Mouse (Mus musculus): ENCODE results near the gene Cdc42bpg. TPM values are rescaled to one million over a fixed set of nuclear protein-coding genes. Genes with fewer than 3 reads are reported as not detected.

The Cdc42bpg gene
- total RNA-seq, 2 experiments from 2014 or later, result 10.9 to 11.9 TPM

- intact Hi-C loops (cut with DNase I), result loop anchor here (1.0 to 2.0 kb wide), 2 partner anchors 25 to 79 kb away; partner anchors contain the start of gene Rasgrp2
- peak; percentile 85 to 91 for DNase-seq
These were observed 67.5 kb downstream of the Cdc42bpg start for GRCm38 (mm10) chr19:6373539-6374400.

DNA sequence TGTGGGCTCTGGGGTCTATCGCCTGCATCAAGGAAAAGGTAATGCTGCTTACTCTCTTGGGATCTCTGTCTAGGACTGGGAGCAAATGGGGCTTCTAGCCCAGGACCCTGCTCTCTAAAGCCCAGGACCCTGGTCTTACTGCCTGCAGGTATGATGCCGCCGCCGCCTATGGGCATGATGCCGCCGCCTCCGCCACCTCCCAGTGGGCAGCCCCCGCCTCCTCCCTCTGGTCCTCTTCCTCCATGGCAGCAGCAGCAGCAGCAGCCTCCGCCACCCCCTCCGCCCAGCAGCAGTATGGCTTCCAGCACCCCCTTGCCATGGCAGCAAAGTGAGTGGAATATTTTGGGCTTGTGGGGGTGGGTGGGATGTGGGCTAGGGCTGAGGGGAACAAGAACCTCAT lies 68.3 kb downstream of the Cdc42bpg start:
- DNase-seq, result no peak

More for the DNA sequence above, 68.3 kb downstream of the Cdc42bpg start:
- intact Hi-C loops (cut with DNase I), result loop anchor here (2.0 kb wide), 1 partner anchor 24 kb away; the partner anchor contains the start of gene Rasgrp2

Small RNA genes lying within 50 kb of the gene (microRNA-seq; reads per million reads assigned to microRNA genes)
- gene Mir192 (ENCODE audit: borderline number of aligned reads in 2 of 2), result 31.6 to 44.8 reads per million in 2 experiments
- gene Mir194-2 (ENCODE audit: borderline number of aligned reads in 2 of 2), result 17.3 to 21.5 reads per million in 2 experiments
- gene Mir6989 (ENCODE audit: borderline number of aligned reads in 2 of 2), result 0.67 to 1.4 reads per million in 2 experiments

Other genes with a start within 250 kb of the Cdc42bpg start
- 10 to 100 TPM; 36.2 to 39.7 TPM for gene Mrpl49, start 248.7 kb upstream of the Cdc42bpg start, total RNA-seq (2021)
- 100 to 1,000 TPM; 556 to 559 TPM for gene Fau, start 248.6 kb upstream of the Cdc42bpg start, total RNA-seq (2021)
- 10 to 100 TPM; 11.3 to 11.5 TPM for gene Znhit2, start 245.3 kb upstream of the Cdc42bpg start, total RNA-seq (2021)
- 1 to 10 TPM; 3.0 to 3.7 TPM for gene Tm7sf2, start 238.1 kb upstream of the Cdc42bpg start, total RNA-seq (2021)
- 10 to 100 TPM; 23.9 to 25.0 TPM for gene Vps51, start 229.2 kb upstream of the Cdc42bpg start, total RNA-seq (2021)
- not detected for gene Tmem262, start 226.4 kb upstream of the Cdc42bpg start, total RNA-seq (2021)
- gene Gm28374, start 224.2 kb upstream of the Cdc42bpg start, total RNA-seq (2021), result not detected
- 10 to 100 TPM; 17.0 to 17.9 TPM for gene Zfpl1, start 221.5 kb upstream of the Cdc42bpg start, total RNA-seq (2021)
- gene Cdca5, start 221.5 kb upstream of the Cdc42bpg start, total RNA-seq (2021), result under 1 TPM; 0.19 TPM
- gene AC131692.1, start 212.0 kb upstream of the Cdc42bpg start, total RNA-seq (2021), result not detected
- gene Naaladl1, start 200.7 kb upstream of the Cdc42bpg start, total RNA-seq (2021), result not detected
- 1 to 10 TPM; 8.5 to 8.8 TPM for gene Sac3d1, start 187.8 kb upstream of the Cdc42bpg start, total RNA-seq (2021)
- 10 to 100 TPM; 12.8 to 13.3 TPM for gene Snx15, start 178.2 kb upstream of the Cdc42bpg start, total RNA-seq (2021)
- under 1 TPM; 0.69 to 0.89 TPM for gene Batf2, start 165.5 kb upstream of the Cdc42bpg start, total RNA-seq (2021)
- 10 to 100 TPM; 57.7 to 67.5 TPM for gene Arl2, start 164.9 kb upstream of the Cdc42bpg start, total RNA-seq (2021)
- gene Majin, start 122.1 kb upstream of the Cdc42bpg start, total RNA-seq (2021), result not detected
- not detected for gene Gpha2, start 80.1 kb upstream of the Cdc42bpg start, total RNA-seq (2021)
- 10 to 100 TPM; 34.5 to 35.3 TPM for gene Ppp2r5b, start 70.6 kb upstream of the Cdc42bpg start, total RNA-seq (2021)
- 10 to 100 TPM; 24.5 to 25.9 TPM for gene Atg2a, start 64.8 kb upstream of the Cdc42bpg start, total RNA-seq (2021)
- gene Ehd1, start 29.7 kb upstream of the Cdc42bpg start, total RNA-seq (2021), result 100 to 1,000 TPM; 105 to 151 TPM
- 10 to 100 TPM; 12.1 to 14.2 TPM for gene Men1, start 28.5 kb downstream of the Cdc42bpg start, total RNA-seq (2021)
- 10 to 100 TPM; 36.4 to 56.7 TPM for gene Map4k2, start 34.7 kb downstream of the Cdc42bpg start, total RNA-seq (2021)
- gene Sf1, start 57.2 kb downstream of the Cdc42bpg start, total RNA-seq (2021), result 100 to 1,000 TPM in 1 of 2 experiments, 10 to 100 TPM in 1; 89.4 to 101 TPM
- gene Pygm, start 77.9 kb downstream of the Cdc42bpg start, total RNA-seq (2021), result 1,000 to 10,000 TPM; 1,171 to 1,191 TPM
- 10 to 100 TPM; 38.8 to 57.2 TPM for gene Rasgrp2, start 92.9 kb downstream of the Cdc42bpg start, total RNA-seq (2021)
- 1 to 10 TPM; 3.9 to 4.5 TPM for gene Nrxn2, start 112.3 kb downstream of the Cdc42bpg start, total RNA-seq (2021)
- not detected for gene Slc22a12, start 236.6 kb downstream of the Cdc42bpg start, total RNA-seq (2021)